Mouse (Mus musculus) ovary, postnatal 14 days (tissue): ENCODE results near the gene Thsd7a.

Experiments
- DNase-seq: peaks from one replicate; pipeline ENCODE4 v3.0.0; 2022; ENCODE audit warnings: low spot score

The Thsd7a gene

GRCm38 (mm10) chr6:12385591-12385990 lies 363.6 kb downstream of the Thsd7a start:
- DNase-seq = no peak

DNA sequence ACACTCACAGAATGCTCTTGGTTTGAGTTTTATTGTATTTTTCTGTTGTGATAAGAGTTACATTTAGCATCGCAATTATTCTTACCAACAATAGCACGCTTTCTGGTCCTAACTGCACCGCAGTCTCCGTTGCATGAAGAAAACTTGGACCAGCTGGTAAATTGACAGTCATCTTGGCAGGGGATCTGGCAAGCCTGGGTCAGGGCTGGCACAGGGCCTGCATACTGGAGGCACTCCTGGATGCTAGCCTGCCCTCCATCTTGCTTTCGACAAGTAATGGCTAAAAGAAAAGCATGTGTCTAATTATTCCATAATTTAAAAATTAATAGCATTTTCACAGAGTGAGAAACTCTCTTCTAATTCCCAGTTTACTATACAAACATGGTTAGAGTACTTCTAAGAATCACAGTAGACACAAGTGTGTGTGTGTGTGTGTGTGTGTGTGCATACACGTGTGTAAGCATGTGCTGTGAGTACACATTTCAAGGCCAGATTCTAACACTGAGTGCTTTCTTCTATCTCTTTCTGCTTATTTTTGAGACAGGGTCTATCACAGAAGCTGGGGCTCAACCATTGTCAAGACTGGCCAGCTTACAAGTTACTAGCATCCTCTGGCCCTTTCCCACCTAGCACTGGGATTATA lies 368.0 kb downstream of the Thsd7a start:
- DNase-seq = peak; percentile 39

DNA sequence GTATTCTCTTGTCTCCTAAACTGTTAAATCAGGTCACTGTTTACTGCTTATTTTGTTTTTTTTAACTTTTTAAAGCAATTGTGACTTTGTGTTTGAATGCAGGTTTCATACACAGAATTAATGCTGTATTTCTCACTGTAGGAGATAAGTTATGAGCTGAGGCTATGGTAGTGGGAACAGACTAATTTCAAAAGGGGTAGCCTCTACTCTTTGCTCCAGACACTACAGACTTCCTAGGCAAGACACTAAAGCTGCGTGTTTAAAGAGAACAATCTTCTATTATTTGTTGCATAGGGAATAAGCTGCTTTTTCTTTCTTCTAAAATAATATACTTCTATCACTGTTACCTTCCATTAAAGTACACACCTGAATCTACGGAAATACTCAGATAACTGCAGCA lies 368.5 kb downstream of the Thsd7a start:
- no peak for DNase-seq

DNA sequence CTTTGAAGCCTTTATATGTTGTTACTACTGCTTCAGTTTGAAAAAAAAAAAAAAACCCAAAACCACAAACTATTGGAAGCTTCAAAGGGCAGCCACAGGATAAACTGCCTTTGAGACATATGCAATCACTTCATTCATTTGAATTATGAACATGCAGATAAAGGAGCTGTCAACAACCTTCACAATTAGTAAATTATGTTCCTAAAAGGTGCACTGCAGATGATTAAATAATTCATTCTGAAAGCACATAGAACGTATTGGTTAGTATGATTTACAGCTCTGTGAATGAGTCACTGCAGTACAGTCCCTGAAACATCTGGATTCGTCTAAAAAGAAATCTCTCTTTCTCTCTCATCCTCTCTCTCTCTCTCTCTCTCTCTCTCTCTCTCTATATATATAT lies 390.5 kb downstream of the Thsd7a start:
- no peak for DNase-seq

DNA sequence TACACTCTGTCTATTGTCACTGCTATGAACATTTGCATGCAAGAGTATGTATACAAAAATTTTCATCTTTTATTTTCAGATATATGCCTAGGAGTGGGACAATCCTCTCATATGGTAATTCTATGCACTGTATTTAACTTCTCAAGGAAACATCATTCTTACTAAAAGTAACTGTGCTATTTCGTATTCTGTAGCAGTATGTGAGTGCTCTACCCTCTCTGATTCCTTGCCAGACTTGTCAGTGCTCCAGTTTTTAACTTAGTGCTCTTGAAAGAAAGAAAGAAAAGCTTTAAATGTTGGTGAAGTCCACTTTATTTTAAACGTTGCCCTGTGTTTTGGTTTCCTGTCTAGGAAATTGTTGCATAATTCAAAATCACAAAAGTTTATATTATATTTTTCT lies 395.6 kb downstream of the Thsd7a start:
- DNase-seq = no peak

DNA sequence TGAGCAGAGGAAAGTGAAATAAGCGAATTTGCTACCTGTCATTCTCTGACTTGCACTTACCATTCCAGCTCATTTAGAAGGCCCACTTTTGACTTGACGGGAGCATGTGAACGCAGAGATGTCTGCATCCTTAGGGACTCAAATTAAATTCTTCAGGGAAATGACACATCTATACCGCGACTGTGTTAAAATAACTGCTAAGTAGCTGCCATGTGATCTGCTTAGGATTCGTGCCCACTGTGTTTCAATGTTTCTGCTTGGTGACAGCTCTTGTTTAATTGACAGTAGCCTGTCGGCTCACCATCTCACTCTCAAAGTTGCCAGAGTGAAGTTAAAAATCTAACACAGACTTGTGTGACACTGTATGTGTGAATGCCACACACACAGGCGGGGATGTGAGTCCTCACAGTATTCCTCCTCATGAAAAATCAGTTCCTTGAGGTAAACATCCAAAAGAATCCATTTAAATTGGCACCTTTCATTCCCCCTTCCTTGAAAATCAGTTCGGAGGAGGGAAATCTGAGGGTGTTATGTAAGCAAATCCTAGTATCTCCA lies 397.0 kb downstream of the Thsd7a start:
- DNase-seq = no peak

- DNase-seq = peak; percentile 8
Measured at GRCm38 (mm10) chr6:12350753-12351152, 398.5 kb downstream of the Thsd7a start.

- no peak for DNase-seq
Measured at GRCm38 (mm10) chr6:12349105-12349759, 400.0 kb downstream of the Thsd7a start.

GRCm38 (mm10) chr6:12348667-12349066 lies 400.5 kb downstream of the Thsd7a start:
- no peak for DNase-seq

DNA sequence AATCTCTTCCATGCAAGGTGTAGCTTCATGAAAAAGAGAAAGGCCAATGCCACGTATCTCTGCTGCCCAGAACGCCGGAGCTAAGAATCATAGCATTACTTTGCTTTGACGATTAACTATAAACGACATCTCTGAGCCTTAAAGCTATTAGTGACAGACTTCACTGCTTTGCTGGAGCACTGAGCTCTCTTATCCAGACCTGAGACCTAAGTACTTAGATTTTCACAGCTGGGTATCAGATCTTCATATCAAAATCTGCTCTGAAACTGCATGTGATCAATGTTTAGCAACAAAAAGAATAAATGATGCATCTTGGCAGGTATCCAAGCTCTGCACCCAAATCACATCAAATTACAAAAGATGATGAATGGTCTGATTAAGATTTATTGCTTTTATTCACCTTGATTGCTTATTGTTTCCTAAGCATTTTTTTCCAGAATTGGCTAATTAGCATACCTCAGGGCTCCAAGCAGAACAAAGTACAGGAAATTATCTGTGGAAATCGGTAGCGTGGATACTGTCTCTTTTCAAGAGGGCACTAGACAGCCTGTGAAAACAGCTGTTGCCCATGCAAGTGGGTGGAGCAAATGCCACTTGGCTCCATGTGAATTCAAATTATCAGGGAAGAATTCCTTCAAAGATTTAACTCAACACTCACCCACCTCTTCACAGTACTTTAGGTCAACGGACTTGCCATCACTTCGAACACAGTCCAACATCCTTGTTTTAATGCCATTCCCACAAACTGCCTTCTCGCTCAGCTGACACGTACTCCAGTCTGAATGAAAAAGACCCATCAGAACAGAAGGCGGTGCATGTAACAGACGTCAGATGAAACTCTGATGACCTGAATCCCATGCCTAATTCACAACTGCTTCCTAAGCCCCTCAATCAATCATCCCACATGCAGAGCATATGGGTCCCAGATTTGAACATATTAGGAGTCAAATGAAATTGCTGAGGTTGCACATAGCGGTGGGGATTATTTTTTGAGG lies 412.3 kb downstream of the Thsd7a start:
- no peak for DNase-seq

GRCm38 (mm10) chr6:12315070-12315909 lies 433.9 kb downstream of the Thsd7a start:
- DNase-seq = no peak

DNA sequence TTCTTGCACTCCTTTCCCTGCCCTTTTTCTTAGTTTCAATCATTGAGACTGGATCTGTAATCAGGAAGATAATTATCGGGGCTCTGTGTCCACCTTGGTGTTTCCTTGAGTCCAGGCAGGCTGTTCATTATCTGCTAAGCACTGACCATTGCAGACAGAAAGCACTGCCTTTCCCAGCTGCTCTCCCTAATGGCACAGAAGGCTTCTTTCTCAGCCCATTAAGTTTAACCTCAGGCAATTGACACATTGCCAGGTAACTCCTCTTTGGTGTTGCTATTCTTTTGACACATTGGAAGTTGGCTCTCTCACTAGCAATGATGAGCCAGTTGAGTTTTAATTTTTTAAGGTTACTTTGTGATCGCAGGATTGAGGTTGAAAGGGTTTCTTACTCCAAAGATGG lies 441.7 kb downstream of the Thsd7a start:
- DNase-seq = no peak

GRCm38 (mm10) chr6:12262641-12263400 lies 486.4 kb downstream of the Thsd7a start:
- no peak for DNase-seq
